Mouse (Mus musculus): ENCODE measurements around the gene Papss1. TPM values are rescaled to one million over a fixed set of nuclear protein-coding genes. Genes with fewer than 3 reads are reported as not detected.

Papss1 gene
- polyA plus RNA-seq, 1 experiment from 2014 or later = 103 TPM

DNA sequence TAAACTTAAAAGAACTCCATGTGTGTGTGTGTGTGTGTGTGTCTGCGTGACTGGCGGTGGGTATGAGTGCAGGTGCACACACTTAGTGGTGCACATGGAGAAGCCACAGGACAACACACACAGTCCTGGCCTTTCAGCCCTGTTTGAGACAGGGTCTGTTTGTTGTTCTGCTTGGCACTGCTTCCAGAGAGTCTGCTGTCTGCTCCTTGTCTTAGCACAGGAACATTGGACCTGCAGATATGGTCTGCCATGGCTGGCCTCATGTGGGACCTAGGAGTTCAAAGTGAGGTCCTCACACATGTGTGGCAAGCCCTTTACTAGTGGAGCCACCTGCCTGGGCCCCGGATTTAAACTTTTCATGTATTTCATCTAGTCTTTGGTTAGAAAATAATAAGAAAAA lies 72.4 kb downstream of the Papss1 start:
- WGBS = 80% methylated on average over 3 of the region's 3 CpGs
- Histone ChIP-seq H3K36me3 (ENCODE audit: control insufficient read depth, insufficient read depth, low read length) (peaks cover 8% of the 10 kb centered on the region; the same call in 1 of the 2 replicates), H3K4me2 (ENCODE audit: low read depth, low read length) (no peak overlapping the region), H3K4me1 (ENCODE audit: control insufficient read depth, insufficient read depth, low read length) (no peaks in the 10 kb centered on the region), H3K9me3 (replicated peaks; ENCODE audit: control insufficient read depth, low read length) (no peaks in the 10 kb centered on the region), H3K9ac (ENCODE audit: low read length) (no peak overlapping the region), H3K27ac (ENCODE audit: low read length) (no peak overlapping the region), H3K4me3 (replicated peaks; ENCODE audit: low read length) (no peak overlapping the region), H3K27me3 (ENCODE audit: control insufficient read depth, insufficient read depth, low read length) (no peaks in the 10 kb centered on the region)
- no peak for ATAC-seq (ENCODE audit: insufficient read depth, low FRiP score)

DNA sequence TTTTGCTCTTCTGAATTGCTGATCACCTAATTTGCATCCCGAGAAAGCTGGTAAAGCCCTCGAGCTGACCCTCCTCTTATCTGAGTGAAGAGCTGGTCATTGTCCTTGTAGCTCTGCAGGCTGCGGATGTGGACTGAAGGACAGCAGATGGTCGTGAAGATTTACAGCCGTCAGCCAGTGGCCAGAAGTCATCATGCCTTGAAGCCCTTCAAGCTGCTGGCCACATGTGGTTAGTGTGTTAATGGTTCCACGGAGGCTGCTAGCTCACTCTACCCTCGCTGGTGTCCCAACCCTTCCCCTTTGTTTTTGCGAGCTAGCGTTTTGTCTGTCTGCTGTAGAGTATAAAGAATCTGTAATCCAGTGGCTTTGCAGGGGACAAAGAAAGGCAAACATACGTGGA lies 73.1 kb downstream of the Papss1 start:
- no peak for ATAC-seq (ENCODE audit: insufficient read depth, low FRiP score)
- peaks cover 5% of the 10 kb centered on the region; the same call in 1 of the 2 replicates for H3K36me3 ChIP-seq (ENCODE audit: control insufficient read depth, insufficient read depth, low read length)
- no peaks in the 10 kb centered on the region for H3K4me1 ChIP-seq (ENCODE audit: control insufficient read depth, insufficient read depth, low read length)
- 31% methylated on average over 10 of the region's 10 CpGs for WGBS
- no peak overlapping the region for H3K9ac ChIP-seq (ENCODE audit: low read length)
- H3K9me3 ChIP-seq (replicated peaks; ENCODE audit: control insufficient read depth, low read length) = no peaks in the 10 kb centered on the region
- H3K27me3 ChIP-seq (ENCODE audit: control insufficient read depth, insufficient read depth, low read length) = no peaks in the 10 kb centered on the region
- no peak overlapping the region for H3K4me3 ChIP-seq (replicated peaks; ENCODE audit: low read length)
- H3K4me2 ChIP-seq (ENCODE audit: low read depth, low read length) = no peak overlapping the region
- no peak overlapping the region for H3K27ac ChIP-seq (ENCODE audit: low read length)

DNA sequence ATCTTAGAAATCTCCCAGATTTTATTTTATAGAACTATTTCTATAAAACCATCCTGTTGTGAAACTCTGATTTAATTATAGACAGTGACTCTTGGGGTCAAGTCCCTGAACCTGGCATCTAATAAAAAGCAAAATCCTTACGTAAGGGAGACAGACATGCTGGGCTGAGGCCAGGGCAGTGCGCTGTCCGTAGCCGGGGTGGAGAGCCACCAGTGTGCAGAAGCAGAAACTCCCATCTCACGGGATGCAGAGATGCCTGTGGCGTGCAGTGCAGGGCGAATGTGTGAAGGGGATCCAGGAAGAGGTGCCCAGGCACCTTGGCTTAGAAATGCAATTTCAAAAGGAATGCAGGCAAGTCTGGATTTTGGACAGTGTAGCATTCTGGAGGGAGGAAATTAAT lies 73.6 kb downstream of the Papss1 start:
- no peak overlapping the region for H3K27ac ChIP-seq (ENCODE audit: low read length)
- H3K4me1 ChIP-seq (ENCODE audit: control insufficient read depth, insufficient read depth, low read length) = no peaks in the 10 kb centered on the region
- no peak overlapping the region for H3K4me3 ChIP-seq (replicated peaks; ENCODE audit: low read length)
- H3K4me2 ChIP-seq (ENCODE audit: low read depth, low read length) = no peak overlapping the region
- H3K36me3 ChIP-seq (ENCODE audit: control insufficient read depth, insufficient read depth, low read length) = peaks cover 5% of the 10 kb centered on the region; the same call in 1 of the 2 replicates
- H3K9me3 ChIP-seq (replicated peaks; ENCODE audit: control insufficient read depth, low read length) = no peaks in the 10 kb centered on the region
- H3K9ac ChIP-seq (ENCODE audit: low read length) = no peak overlapping the region
- no peaks in the 10 kb centered on the region for H3K27me3 ChIP-seq (ENCODE audit: control insufficient read depth, insufficient read depth, low read length)
- 72% methylated on average over 7 of the region's 7 CpGs for WGBS
- ATAC-seq (ENCODE audit: insufficient read depth, low FRiP score) = no peak

DNA sequence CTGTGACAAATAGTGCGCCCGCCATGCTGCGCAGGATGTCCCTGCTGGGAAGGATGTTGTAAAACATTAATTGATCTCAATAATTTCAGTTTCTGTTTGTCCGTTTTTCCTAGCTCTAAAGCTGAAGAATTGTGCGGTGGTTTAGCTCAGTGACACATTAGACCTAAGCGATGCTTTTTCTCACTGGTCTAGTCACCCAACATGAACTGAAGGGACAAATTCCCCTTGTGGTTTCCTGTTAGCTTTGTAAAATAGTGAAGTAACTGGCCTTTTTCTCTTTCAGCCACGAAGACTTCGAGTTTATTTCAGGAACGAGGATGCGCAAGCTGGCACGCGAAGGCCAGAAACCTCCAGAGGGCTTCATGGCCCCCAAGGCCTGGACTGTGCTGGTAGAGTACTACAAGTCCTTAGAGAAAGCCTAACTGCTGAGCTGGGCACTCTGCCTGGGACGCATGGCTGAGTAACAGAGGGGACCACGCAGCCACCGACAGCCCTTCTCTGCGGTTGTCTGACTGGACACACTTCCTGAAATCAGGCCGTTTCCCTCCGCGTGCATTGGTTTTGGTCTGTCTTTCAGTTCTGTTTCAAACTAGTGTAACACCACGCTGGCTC lies 78.2 kb downstream of the Papss1 start:
- no peak overlapping the region for H3K4me2 ChIP-seq (ENCODE audit: low read depth, low read length)
- ATAC-seq (ENCODE audit: insufficient read depth, low FRiP score) = no peak
- H3K9me3 ChIP-seq (replicated peaks; ENCODE audit: control insufficient read depth, low read length) = no peaks in the 10 kb centered on the region
- 90% methylated on average over 20 of the region's 20 CpGs for WGBS
- peaks cover 6% of the 10 kb centered on the region; the same call in 1 of the 2 replicates for H3K36me3 ChIP-seq (ENCODE audit: control insufficient read depth, insufficient read depth, low read length)
- H3K27me3 ChIP-seq (ENCODE audit: control insufficient read depth, insufficient read depth, low read length) = no peaks in the 10 kb centered on the region
- H3K9ac ChIP-seq (ENCODE audit: low read length) = no peak overlapping the region
- H3K27ac ChIP-seq (ENCODE audit: low read length) = no peak overlapping the region
- H3K4me3 ChIP-seq (replicated peaks; ENCODE audit: low read length) = no peak overlapping the region
- no peaks in the 10 kb centered on the region for H3K4me1 ChIP-seq (ENCODE audit: control insufficient read depth, insufficient read depth, low read length)

DNA sequence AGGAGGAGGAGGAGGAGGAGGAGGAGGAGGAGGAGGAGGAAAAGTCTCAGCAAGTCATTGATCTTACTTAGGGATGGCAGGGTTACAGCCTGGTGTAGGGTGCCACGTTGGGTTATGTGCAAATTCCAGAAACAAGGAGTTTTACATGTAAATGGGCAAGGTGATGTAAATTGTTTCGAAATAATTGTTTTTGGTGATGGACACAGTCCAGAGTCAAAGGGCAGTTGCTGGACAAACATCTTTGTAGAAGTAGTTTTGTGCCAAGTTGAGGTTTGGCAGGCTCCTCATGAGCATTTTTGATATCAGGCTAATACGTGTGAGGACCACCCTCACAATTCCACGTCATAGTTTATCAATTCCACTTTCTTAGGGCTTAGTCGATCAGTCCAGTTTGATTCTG lies 80.6 kb downstream of the Papss1 start:
- Histone ChIP-seq H3K27ac (ENCODE audit: low read length) (no peak overlapping the region), H3K36me3 (ENCODE audit: control insufficient read depth, insufficient read depth, low read length) (peaks cover 4% of the 10 kb centered on the region; the same call in 1 of the 2 replicates), H3K9ac (ENCODE audit: low read length) (no peak overlapping the region), H3K9me3 (replicated peaks; ENCODE audit: control insufficient read depth, low read length) (peaks cover 3% of the 10 kb centered on the region), H3K4me2 (ENCODE audit: low read depth, low read length) (no peak overlapping the region), H3K27me3 (ENCODE audit: control insufficient read depth, insufficient read depth, low read length) (no peaks in the 10 kb centered on the region), H3K4me1 (ENCODE audit: control insufficient read depth, insufficient read depth, low read length) (no peaks in the 10 kb centered on the region), H3K4me3 (replicated peaks; ENCODE audit: low read length) (no peak overlapping the region)
- ATAC-seq (ENCODE audit: insufficient read depth, low FRiP score) = no peak
- 78% methylated on average over 5 of the region's 5 CpGs for WGBS

DNA sequence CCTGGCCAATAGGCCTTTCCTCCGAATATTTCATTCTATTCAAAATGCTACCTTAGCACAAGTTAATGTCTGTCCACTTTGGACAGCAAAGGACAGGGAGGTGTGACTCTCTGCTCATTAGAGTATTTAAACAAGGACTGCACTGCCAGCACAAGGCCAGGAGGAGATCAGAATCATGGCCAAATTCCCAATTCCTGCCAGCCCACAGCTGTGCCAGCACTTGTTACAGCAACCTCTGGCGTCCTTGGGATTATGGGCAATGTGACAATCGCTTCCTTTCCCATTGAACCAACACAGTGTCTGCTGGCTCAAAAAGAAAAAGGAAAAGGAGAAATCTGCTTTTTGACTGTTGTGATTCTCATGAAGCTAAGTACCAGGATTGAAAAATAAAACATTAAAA lies 89.8 kb downstream of the Papss1 start:
- Histone ChIP-seq H3K27ac (ENCODE audit: low read length) (no peak overlapping the region), H3K27me3 (ENCODE audit: control insufficient read depth, insufficient read depth, low read length) (no peaks in the 10 kb centered on the region), H3K4me3 (replicated peaks; ENCODE audit: low read length) (no peak overlapping the region), H3K4me1 (ENCODE audit: control insufficient read depth, insufficient read depth, low read length) (no peaks in the 10 kb centered on the region), H3K4me2 (ENCODE audit: low read depth, low read length) (no peak overlapping the region), H3K9ac (ENCODE audit: low read length) (no peak overlapping the region), H3K36me3 (ENCODE audit: control insufficient read depth, insufficient read depth, low read length) (no peaks in the 10 kb centered on the region), H3K9me3 (replicated peaks; ENCODE audit: control insufficient read depth, low read length) (no peaks in the 10 kb centered on the region)
- no peak for ATAC-seq (ENCODE audit: insufficient read depth, low FRiP score)
- 86% methylated on average over 3 of the region's 3 CpGs for WGBS

DNA sequence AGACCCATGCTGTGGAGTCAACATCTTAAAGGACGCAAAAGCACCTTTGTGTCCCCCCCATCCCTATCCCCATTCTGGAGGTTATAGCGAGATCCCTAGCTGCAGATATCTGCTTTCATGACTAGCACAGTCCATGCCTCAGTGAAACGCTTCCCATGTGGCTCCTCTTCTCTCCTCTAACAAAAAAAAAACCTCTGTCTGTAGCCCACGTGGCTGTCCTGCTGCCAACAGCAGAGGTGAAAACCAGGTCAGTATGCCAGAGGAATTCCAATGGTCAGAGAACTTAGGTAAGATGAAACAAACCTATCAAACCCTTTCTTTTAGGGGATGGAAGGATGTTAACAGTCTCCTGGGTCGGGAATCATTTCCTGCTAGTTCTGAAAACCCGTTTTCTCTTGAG lies 91.5 kb downstream of the Papss1 start:
- Histone ChIP-seq H3K9ac (ENCODE audit: low read length) (no peak overlapping the region), H3K4me1 (ENCODE audit: control insufficient read depth, insufficient read depth, low read length) (no peaks in the 10 kb centered on the region)
- WGBS = 48% methylated on average over 6 of the region's 6 CpGs

DNA sequence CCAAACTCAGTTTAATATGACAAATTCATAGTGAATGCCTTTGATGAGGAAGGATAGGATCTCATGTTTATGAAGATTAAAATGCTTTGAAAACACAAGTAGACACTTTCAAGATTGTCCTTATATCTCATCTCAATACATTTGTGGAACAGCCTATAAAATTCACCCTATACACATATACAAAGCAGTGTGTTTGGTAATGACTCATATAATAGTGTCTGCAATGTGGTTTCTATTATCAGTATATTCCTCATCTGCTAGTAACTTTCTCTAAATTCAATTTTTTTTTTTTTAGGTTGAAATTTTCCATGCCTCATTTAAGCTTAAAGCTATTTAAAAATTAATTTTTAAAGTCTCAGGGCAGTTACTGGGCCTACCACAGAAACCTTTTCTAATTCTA lies 95.6 kb downstream of the Papss1 start:
- no peak overlapping the region for H3K27ac ChIP-seq (ENCODE audit: low read length)
- no peak for ATAC-seq (ENCODE audit: insufficient read depth, low FRiP score)
- no peak overlapping the region for H3K4me3 ChIP-seq (replicated peaks; ENCODE audit: low read length)
- H3K36me3 ChIP-seq (ENCODE audit: control insufficient read depth, insufficient read depth, low read length) = no peaks in the 10 kb centered on the region
- no peaks in the 10 kb centered on the region for H3K9me3 ChIP-seq (replicated peaks; ENCODE audit: control insufficient read depth, low read length)
- H3K9ac ChIP-seq (ENCODE audit: low read length) = no peak overlapping the region
- no peaks in the 10 kb centered on the region for H3K4me1 ChIP-seq (ENCODE audit: control insufficient read depth, insufficient read depth, low read length)
- H3K4me2 ChIP-seq (ENCODE audit: low read depth, low read length) = no peak overlapping the region
- H3K27me3 ChIP-seq (ENCODE audit: control insufficient read depth, insufficient read depth, low read length) = no peaks in the 10 kb centered on the region

More for the DNA sequence above, 91.5 kb downstream of the Papss1 start:
- no peaks in the 10 kb centered on the region for H3K9me3 ChIP-seq (replicated peaks; ENCODE audit: control insufficient read depth, low read length)
- H3K27ac ChIP-seq (ENCODE audit: low read length) = no peak overlapping the region
- H3K36me3 ChIP-seq (ENCODE audit: control insufficient read depth, insufficient read depth, low read length) = no peaks in the 10 kb centered on the region
- no peak overlapping the region for H3K4me2 ChIP-seq (ENCODE audit: low read depth, low read length)
- ATAC-seq (ENCODE audit: insufficient read depth, low FRiP score) = no peak
- H3K4me3 ChIP-seq (replicated peaks; ENCODE audit: low read length) = no peak overlapping the region
- H3K27me3 ChIP-seq (ENCODE audit: control insufficient read depth, insufficient read depth, low read length) = no peaks in the 10 kb centered on the region

DNA sequence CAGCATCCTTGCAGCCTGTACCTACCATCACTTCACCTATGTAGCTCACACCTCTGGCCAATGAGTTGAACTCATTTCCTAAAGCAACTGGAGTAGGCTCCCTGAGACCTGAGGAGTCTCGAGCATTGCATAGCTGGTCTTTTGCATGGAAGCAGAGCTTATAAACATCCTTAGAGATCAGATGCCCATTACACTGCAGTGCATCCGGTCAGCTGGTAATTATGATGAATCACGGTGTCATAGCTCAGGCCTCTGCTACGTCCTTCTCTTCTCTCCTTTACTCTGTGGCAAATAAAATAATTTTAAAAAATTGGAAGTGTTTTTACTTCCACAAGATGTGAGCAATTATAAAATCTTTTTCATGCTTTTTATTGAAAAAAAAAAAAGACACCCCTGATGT lies 96.1 kb downstream of the Papss1 start:
- no peak for ATAC-seq (ENCODE audit: insufficient read depth, low FRiP score)
- Histone ChIP-seq H3K4me3 (replicated peaks; ENCODE audit: low read length) (no peak overlapping the region), H3K36me3 (ENCODE audit: control insufficient read depth, insufficient read depth, low read length) (no peaks in the 10 kb centered on the region), H3K9me3 (replicated peaks; ENCODE audit: control insufficient read depth, low read length) (no peaks in the 10 kb centered on the region), H3K9ac (ENCODE audit: low read length) (no peak overlapping the region), H3K4me2 (ENCODE audit: low read depth, low read length) (no peak overlapping the region), H3K27me3 (ENCODE audit: control insufficient read depth, insufficient read depth, low read length) (no peaks in the 10 kb centered on the region), H3K27ac (ENCODE audit: low read length) (no peak overlapping the region), H3K4me1 (ENCODE audit: control insufficient read depth, insufficient read depth, low read length) (no peaks in the 10 kb centered on the region)
- WGBS = 63% methylated on average over 4 of the region's 4 CpGs

Data from stomach, embryonic 16.5 days (tissue).